Comparison of ENCODE assay signal across 8 mouse cellular contexts in the genomic region with DNA sequence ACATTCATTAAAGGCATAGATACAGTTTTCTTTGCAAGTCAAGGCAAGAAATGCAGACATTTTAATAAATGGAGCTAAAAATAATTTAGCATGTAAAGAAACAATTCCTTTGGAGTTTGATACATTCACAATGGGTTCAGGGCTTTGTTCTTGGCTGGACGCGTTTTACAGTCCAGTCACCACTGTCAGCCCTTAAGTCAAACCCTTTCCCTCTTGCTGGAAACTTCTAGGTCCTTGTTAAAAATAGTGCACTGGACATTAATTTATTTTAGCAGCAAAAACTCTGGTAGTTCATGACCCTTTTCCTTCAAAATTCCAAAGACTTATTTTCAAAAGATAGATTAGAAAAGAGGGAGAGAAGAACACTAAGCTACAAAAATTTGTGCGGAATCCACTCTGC.
A peak's percentile ranks its signal among the peaks of the same experiment; 100 is the strongest.
DNase-seq lines count a peak whose midpoint lies in the region; ATAC-seq and TF ChIP-seq lines count a peak whose summit lies in the region.

No protein-coding gene starts in this region.

- peak; percentile 75 for DNase-seq in kidney, postnatal 0 days (ENCODE audit: low spot score)
- DNase-seq in kidney, postnatal 4 days: no peak
- no peak for DNase-seq in embryonic facial prominence, embryonic 14.5 days (ENCODE audit: low spot score)
- no peak for DNase-seq in hindbrain, embryonic 10.5 days (ENCODE audit: low spot score)
- DNase-seq in cerebellum, adult 8-10 months: no peak
- DNase-seq in right cerebral cortex, adult 18-20 months: no peak
- no peak for DNase-seq in spleen, postnatal 14 days (ENCODE audit: low spot score in 2 of 2)

- H3K9ac ChIP-seq in kidney, postnatal 0 days (ENCODE audit: low read depth, low read length): no peak overlapping the region
- peak overlapping the region; percentile 63; the same call in 1 of the 2 replicates for H3K9ac ChIP-seq in embryonic facial prominence, embryonic 14.5 days (ENCODE audit: low read depth, low read length)
- peak overlapping the region; percentile 75 for H3K9ac ChIP-seq in midbrain, embryonic 13.5 days (replicated peaks)

- TF ChIP-seq CTCF in kidney, postnatal 0 days (IDR thresholded peaks at IDR 0.05; ENCODE audit: low read depth): no peak

- H3K4me1 ChIP-seq in kidney, postnatal 0 days (replicated peaks; ENCODE audit: insufficient read depth, low read length): no peaks in the 10 kb centered on the region; the same call in none of the 2 replicates
- no peaks in the 10 kb centered on the region for H3K4me1 ChIP-seq in embryonic facial prominence, embryonic 14.5 days (ENCODE audit: control insufficient read depth, insufficient read depth, low read length)
- peaks cover 42% of the 10 kb centered on the region for H3K4me1 ChIP-seq in hindbrain, embryonic 10.5 days (replicated peaks)
- peaks cover 60% of the 10 kb centered on the region for H3K4me1 ChIP-seq in midbrain, embryonic 13.5 days (replicated peaks)

- H3K4me2 ChIP-seq in kidney, postnatal 0 days (ENCODE audit: low read length): peak overlapping the region; percentile 75
- H3K4me2 ChIP-seq in embryonic facial prominence, embryonic 14.5 days (ENCODE audit: low read depth, low read length): peak overlapping the region; percentile 76
- H3K4me2 ChIP-seq in midbrain, embryonic 13.5 days (replicated peaks): peak overlapping the region; percentile 68

- H3K9me3 ChIP-seq in kidney, postnatal 0 days (replicated peaks; ENCODE audit: low read length): no peaks in the 10 kb centered on the region
- no peaks in the 10 kb centered on the region for H3K9me3 ChIP-seq in embryonic facial prominence, embryonic 14.5 days (ENCODE audit: control insufficient read depth, low read length)
- H3K9me3 ChIP-seq in hindbrain, embryonic 10.5 days: no peaks in the 10 kb centered on the region
- no peaks in the 10 kb centered on the region for H3K9me3 ChIP-seq in midbrain, embryonic 13.5 days

- no peaks in the 10 kb centered on the region for H3K27me3 ChIP-seq in kidney, postnatal 0 days (ENCODE audit: insufficient read depth, low read length)
- no peaks in the 10 kb centered on the region for H3K27me3 ChIP-seq in embryonic facial prominence, embryonic 14.5 days (replicated peaks; ENCODE audit: control insufficient read depth, insufficient read depth, low read length)
- no peaks in the 10 kb centered on the region for H3K27me3 ChIP-seq in hindbrain, embryonic 10.5 days (ENCODE audit: insufficient read depth, poor library complexity, severe bottlenecking)
- H3K27me3 ChIP-seq in midbrain, embryonic 13.5 days: no peaks in the 10 kb centered on the region

- H3K4me3 ChIP-seq in kidney, postnatal 0 days (replicated peaks; ENCODE audit: low read depth, low read length): 0 out of 2 replicates have a peak overlapping the region, but pooled peaks have one; percentile 36
- H3K4me3 ChIP-seq in embryonic facial prominence, embryonic 14.5 days (ENCODE audit: low read depth, low read length): peak overlapping the region; percentile 53
- H3K4me3 ChIP-seq in hindbrain, embryonic 10.5 days: peak overlapping the region; percentile 55
- H3K4me3 ChIP-seq in midbrain, embryonic 13.5 days (replicated peaks): peak overlapping the region; percentile 35

- H3K27ac ChIP-seq in kidney, postnatal 0 days: no peak overlapping the region
- H3K27ac ChIP-seq in embryonic facial prominence, embryonic 14.5 days (replicated peaks; ENCODE audit: low read depth, low read length): 0 out of 2 replicates have a peak overlapping the region, but pooled peaks have one; percentile 68
- H3K27ac ChIP-seq in hindbrain, embryonic 10.5 days: peak overlapping the region; percentile 95
- H3K27ac ChIP-seq in midbrain, embryonic 13.5 days: peak overlapping the region; percentile 99

- ATAC-seq in kidney, postnatal 0 days (replicated peaks; ENCODE audit: low FRiP score, low read depth): no peak
- no peak for ATAC-seq in embryonic facial prominence, embryonic 14.5 days (ENCODE audit: low read depth)
- ATAC-seq in midbrain, embryonic 13.5 days: no peak

- WGBS in kidney, postnatal 0 days: 50% methylated on average over 3 of the region's 3 CpGs
- WGBS in embryonic facial prominence, embryonic 14.5 days: 30% methylated on average over 3 of the region's 3 CpGs
- 24% methylated on average over 3 of the region's 3 CpGs for WGBS in hindbrain, embryonic 10.5 days
- 3% methylated on average over 3 of the region's 3 CpGs for WGBS in midbrain, embryonic 13.5 days

- no peaks in the 10 kb centered on the region for H3K36me3 ChIP-seq in kidney, postnatal 0 days (ENCODE audit: insufficient read depth, low read length)
- H3K36me3 ChIP-seq in embryonic facial prominence, embryonic 14.5 days (ENCODE audit: control insufficient read depth, insufficient read depth, low read length): no peaks in the 10 kb centered on the region
- 0 out of 2 replicates have a peak, but pooled peaks cover 6% of the 10 kb centered on the region for H3K36me3 ChIP-seq in hindbrain, embryonic 10.5 days
- no peaks in the 10 kb centered on the region for H3K36me3 ChIP-seq in midbrain, embryonic 13.5 days
